Mouse (Mus musculus): ENCODE data around the gene Olfr71. TPM values are rescaled to one million over a fixed set of nuclear protein-coding genes. Genes with fewer than 3 reads are reported as not detected.

Gene Olfr71
- total RNA-seq (2012; rRNA removed) = not detected in 2 replicates

DNA sequence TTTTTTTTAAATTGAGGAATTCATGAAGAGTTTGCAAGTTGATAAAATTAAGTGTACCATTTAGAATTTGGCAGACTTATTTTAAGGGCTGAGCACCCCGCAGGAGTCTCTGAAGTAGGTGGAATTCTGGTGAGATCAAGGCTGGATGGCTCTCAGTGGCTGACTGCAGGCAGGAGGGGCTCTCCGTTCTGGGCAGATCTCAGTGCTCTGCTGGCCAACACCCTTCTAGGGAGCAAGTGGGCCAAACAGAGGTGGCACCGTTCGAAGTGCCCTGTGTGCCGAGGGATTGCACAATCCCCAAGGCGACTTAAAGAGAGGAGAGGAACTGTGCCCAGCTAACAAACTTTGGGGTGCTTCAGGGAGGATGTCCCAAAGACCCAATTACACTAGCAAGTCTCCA, at the start of gene Olfr71:
Olfr71 (minus strand) TSS at position 387 of the 400 bp plus-strand sequence.
- no peaks in the 10 kb centered on the region for H3K36me3 ChIP-seq (ENCODE audit: control insufficient read depth, insufficient read depth, low read length, poor library complexity, severe bottlenecking)
- in situ Hi-C loops (cut with MboI; ENCODE audit: low sequenced_read_pairs in 2 of 2, unreplicated experiment in 2 of 2) = no loop called here

DNA sequence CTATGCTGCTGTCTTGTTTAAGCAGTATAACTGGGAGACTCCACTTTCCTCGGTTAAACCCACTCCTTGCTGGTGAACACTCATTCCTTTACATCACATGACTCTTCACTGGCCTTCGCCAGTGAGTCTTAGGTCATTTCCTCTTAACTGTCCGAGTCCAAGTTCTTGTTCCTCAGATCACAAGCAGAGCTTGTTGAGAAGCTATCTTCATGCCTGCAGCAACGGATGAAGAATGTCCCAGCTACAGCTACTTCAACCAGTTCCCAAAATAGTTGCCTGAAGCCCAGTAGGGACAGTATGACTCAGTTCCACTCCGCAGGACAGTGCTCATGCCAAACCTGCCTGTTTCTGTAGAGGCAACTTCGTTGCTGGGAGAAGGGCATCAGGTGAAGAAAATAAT, 47.2 kb upstream of the Olfr71 start:
- Histone ChIP-seq H3K9me3 (ENCODE audit: control insufficient read depth, insufficient read depth, low read depth, low read length) (no peaks in the 10 kb centered on the region), H3K36me3 (ENCODE audit: control insufficient read depth, insufficient read depth, low read length, poor library complexity, severe bottlenecking) (no peaks in the 10 kb centered on the region), H3K4me3 (ENCODE audit: insufficient read depth in 1 of 2, low read depth in 1 of 2, low read length in 2 of 2, poor library complexity in 1 of 2, severe bottlenecking in 1 of 2) (no peak overlapping the region), H3K9ac (ENCODE audit: insufficient read depth, low read depth, low read length, poor library complexity, severe bottlenecking) (no peak overlapping the region), H3K4me1 (ENCODE audit: control insufficient read depth in 2 of 2, insufficient read depth in 2 of 2, low read length in 2 of 2, poor library complexity in 1 of 2) (no peaks in the 10 kb centered on the region), H3K27ac (ENCODE audit: insufficient read depth, low read depth, low read length, poor library complexity, severe bottlenecking) (no peak overlapping the region)
- in situ Hi-C loops (cut with MboI; ENCODE audit: low sequenced_read_pairs in 2 of 2, unreplicated experiment in 2 of 2) = no loop called here
- TF ChIP-seq MAFK (IDR thresholded peaks at IDR 0.05; ENCODE audit: insufficient read depth, low read depth, low read length) (no peak), CHD2 (IDR thresholded peaks at IDR 0.05; ENCODE audit: low read depth, low read length) (no peak), ZC3H11A (IDR thresholded peaks at IDR 0.05; ENCODE audit: borderline replicate concordance, low read depth, low read length) (no peak), HCFC1 (IDR thresholded peaks at IDR 0.05; ENCODE audit: borderline replicate concordance, insufficient read depth, low read length) (no peak), ZNF384 (IDR thresholded peaks at IDR 0.05; ENCODE audit: low read depth, low read length) (no peak)
- DNase-seq (ENCODE audit: low read depth, low spot score) = no peak

More for the DNA sequence above, at the start of gene Olfr71:
- TF ChIP-seq ZNF384 (IDR thresholded peaks at IDR 0.05; ENCODE audit: low read depth, low read length) = no peak
- TF ChIP-seq HCFC1 (IDR thresholded peaks at IDR 0.05; ENCODE audit: borderline replicate concordance, insufficient read depth, low read length) = no peak
- no peak for TF ChIP-seq CHD2 (IDR thresholded peaks at IDR 0.05; ENCODE audit: low read depth, low read length)
- no peak for TF ChIP-seq ZC3H11A (IDR thresholded peaks at IDR 0.05; ENCODE audit: borderline replicate concordance, low read depth, low read length)
- TF ChIP-seq MAFK (IDR thresholded peaks at IDR 0.05; ENCODE audit: insufficient read depth, low read depth, low read length) = no peak
- H3K9me3 ChIP-seq (ENCODE audit: control insufficient read depth, insufficient read depth, low read depth, low read length) = no peaks in the 10 kb centered on the region
- no peak within 1 kb of the TSS for H3K27ac ChIP-seq (ENCODE audit: insufficient read depth, low read depth, low read length, poor library complexity, severe bottlenecking)
- no peak within 1 kb of the TSS for H3K9ac ChIP-seq (ENCODE audit: insufficient read depth, low read depth, low read length, poor library complexity, severe bottlenecking)
- H3K4me3 ChIP-seq (ENCODE audit: insufficient read depth in 1 of 2, low read depth in 1 of 2, low read length in 2 of 2, poor library complexity in 1 of 2, severe bottlenecking in 1 of 2) = no peak within 1 kb of the TSS
- no peak for DNase-seq (ENCODE audit: low read depth, low spot score)
- H3K4me1 ChIP-seq (ENCODE audit: control insufficient read depth in 2 of 2, insufficient read depth in 2 of 2, low read length in 2 of 2, poor library complexity in 1 of 2) = no peaks in the 10 kb centered on the region

DNA sequence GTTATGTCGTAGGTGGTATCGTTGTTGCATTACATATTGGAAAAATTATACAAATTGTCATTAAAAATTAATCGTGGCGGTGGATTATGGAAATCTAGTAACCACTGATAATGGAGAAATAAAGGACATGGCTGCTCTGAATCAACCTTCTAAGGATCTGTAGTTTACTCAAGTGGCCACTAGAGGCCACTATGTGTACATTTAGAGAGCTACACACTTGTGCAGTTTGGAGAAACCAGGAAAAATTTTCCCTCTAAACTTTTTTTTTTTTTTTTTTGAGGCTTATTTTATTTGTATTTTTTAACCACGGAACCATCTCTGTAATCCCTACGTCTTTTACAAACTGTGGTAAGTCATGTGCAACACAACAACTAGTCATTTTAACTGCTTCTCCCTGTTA, 35.1 kb upstream of the Olfr71 start:
- no peaks in the 10 kb centered on the region for H3K36me3 ChIP-seq (ENCODE audit: control insufficient read depth, insufficient read depth, low read length, poor library complexity, severe bottlenecking)
- in situ Hi-C loops (cut with MboI; ENCODE audit: low sequenced_read_pairs in 2 of 2, unreplicated experiment in 2 of 2) = loop anchor here (25.0 kb wide), 1 partner anchor 117 kb away; the partner anchor contains the start of gene Olfr155 (in 2 of the 2)
- DNase-seq (ENCODE audit: low read depth, low spot score) = no peak
- TF ChIP-seq CHD2 (IDR thresholded peaks at IDR 0.05; ENCODE audit: low read depth, low read length) (no peak), MAFK (IDR thresholded peaks at IDR 0.05; ENCODE audit: insufficient read depth, low read depth, low read length) (no peak), ZNF384 (IDR thresholded peaks at IDR 0.05; ENCODE audit: low read depth, low read length) (peak; percentile 64; the same call in 1 of the 2 replicates), ZC3H11A (IDR thresholded peaks at IDR 0.05; ENCODE audit: borderline replicate concordance, low read depth, low read length) (peak; percentile 37; the same call in 1 of the 2 replicates), HCFC1 (IDR thresholded peaks at IDR 0.05; ENCODE audit: borderline replicate concordance, insufficient read depth, low read length) (no peak)
- no peak overlapping the region for H3K27ac ChIP-seq (ENCODE audit: insufficient read depth, low read depth, low read length, poor library complexity, severe bottlenecking)
- H3K4me1 ChIP-seq (ENCODE audit: control insufficient read depth in 2 of 2, insufficient read depth in 2 of 2, low read length in 2 of 2, poor library complexity in 1 of 2) = peaks cover 6 to 9% of the 10 kb centered on the region in 2 experiments
- H3K4me3 ChIP-seq (ENCODE audit: insufficient read depth in 1 of 2, low read depth in 1 of 2, low read length in 2 of 2, poor library complexity in 1 of 2, severe bottlenecking in 1 of 2) = no peak overlapping the region
- H3K9me3 ChIP-seq (ENCODE audit: control insufficient read depth, insufficient read depth, low read depth, low read length) = no peaks in the 10 kb centered on the region
- H3K9ac ChIP-seq (ENCODE audit: insufficient read depth, low read depth, low read length, poor library complexity, severe bottlenecking) = no peak overlapping the region

DNA sequence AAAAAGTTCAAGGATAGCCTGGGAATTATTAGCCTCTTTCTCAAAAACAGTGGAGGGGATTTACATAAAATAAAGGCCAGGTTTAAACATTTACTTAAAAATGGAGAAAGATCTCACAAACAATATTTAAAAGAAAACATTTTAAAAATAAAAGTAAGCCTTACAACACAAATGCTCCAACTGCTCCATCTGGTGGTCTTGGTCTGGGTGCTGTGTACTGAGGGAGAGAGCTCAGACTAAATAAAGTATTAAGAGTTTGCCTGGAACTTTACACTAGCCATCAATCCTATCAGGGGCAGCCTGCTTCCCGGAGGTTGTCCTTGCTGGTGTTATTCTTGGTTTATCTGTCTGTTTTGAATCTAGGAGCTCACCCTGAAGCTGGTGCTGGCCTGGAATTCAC, 33.0 kb upstream of the Olfr71 start:
- Histone ChIP-seq H3K9me3 (ENCODE audit: control insufficient read depth, insufficient read depth, low read depth, low read length) (no peaks in the 10 kb centered on the region), H3K36me3 (ENCODE audit: control insufficient read depth, insufficient read depth, low read length, poor library complexity, severe bottlenecking) (no peaks in the 10 kb centered on the region), H3K9ac (ENCODE audit: insufficient read depth, low read depth, low read length, poor library complexity, severe bottlenecking) (no peak overlapping the region), H3K4me1 (ENCODE audit: control insufficient read depth in 2 of 2, insufficient read depth in 2 of 2, low read length in 2 of 2, poor library complexity in 1 of 2) (peaks cover 9 to 13% of the 10 kb centered on the region in 2 experiments), H3K4me3 (ENCODE audit: insufficient read depth in 1 of 2, low read depth in 1 of 2, low read length in 2 of 2, poor library complexity in 1 of 2, severe bottlenecking in 1 of 2) (no peak overlapping the region), H3K27ac (ENCODE audit: insufficient read depth, low read depth, low read length, poor library complexity, severe bottlenecking) (no peak overlapping the region)
- in situ Hi-C loops (cut with MboI; ENCODE audit: low sequenced_read_pairs in 2 of 2, unreplicated experiment in 2 of 2) = loop anchor here (25.0 kb wide), 1 partner anchor 119 kb away; the partner anchor contains the start of gene Olfr155 (in 2 of the 2)
- TF ChIP-seq ZC3H11A (IDR thresholded peaks at IDR 0.05; ENCODE audit: borderline replicate concordance, low read depth, low read length) (no peak), HCFC1 (IDR thresholded peaks at IDR 0.05; ENCODE audit: borderline replicate concordance, insufficient read depth, low read length) (no peak), ZNF384 (IDR thresholded peaks at IDR 0.05; ENCODE audit: low read depth, low read length) (no peak), MAFK (IDR thresholded peaks at IDR 0.05; ENCODE audit: insufficient read depth, low read depth, low read length) (no peak), CHD2 (IDR thresholded peaks at IDR 0.05; ENCODE audit: low read depth, low read length) (no peak)
- DNase-seq (ENCODE audit: low read depth, low spot score) = no peak

Measured in ES-E14 (cell line).